Mouse (Mus musculus) gastrocnemius, postnatal 14 days (tissue): ENCODE data around the gene AB124611. TPM values are rescaled to one million over a fixed set of nuclear protein-coding genes. Genes with fewer than 3 reads are reported as not detected.

Source experiments
- DNase-seq: peaks from one replicate; pipeline ENCODE4 v3.0.0; 2021; ENCODE audit warnings: mixed read lengths
- intact Hi-C: fragments of 180-260 bp; cut with DNase I; formaldehyde crosslinking; loops from one replicate; pipeline ENCODE4 v1.15.1; 2025; ENCODE audit warnings: low total_unique reads
- total RNA-seq, 2 experiments: library from RNA; stranded (reverse); gene quantifications; 2 replicates each; pipeline ENCODE4 v1.2.3; 2021

Gene AB124611
- total RNA-seq, 2 experiments from 2014 or later: 1.0 to 1.5 TPM

DNA sequence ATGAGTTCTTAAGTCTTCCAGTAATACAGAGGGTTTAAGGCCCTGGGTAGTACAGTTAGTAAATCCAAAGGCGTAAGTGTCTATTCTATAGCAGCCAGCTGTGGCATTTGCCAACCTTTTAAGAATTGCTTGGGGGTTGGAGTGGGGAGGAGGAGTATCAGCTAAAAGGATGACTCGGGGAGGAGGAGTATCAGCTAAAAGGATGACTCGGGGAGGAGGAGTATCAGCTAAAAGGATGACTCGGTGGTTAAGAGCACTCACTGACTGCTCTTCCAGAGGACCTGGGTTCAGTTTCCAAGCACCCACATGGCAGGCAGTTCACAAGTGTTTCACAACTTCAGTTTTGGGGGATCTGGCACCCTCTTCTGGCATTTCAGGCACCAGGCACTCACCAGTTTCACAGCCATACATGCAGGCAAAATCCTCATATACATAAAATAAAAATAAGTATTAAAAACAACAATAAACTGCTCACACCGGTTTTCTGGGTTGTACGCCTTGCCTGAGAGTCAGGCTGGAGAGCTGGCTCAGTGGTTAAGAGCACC lies 29.3 kb downstream of the AB124611 start:
- intact Hi-C loops: no loop called here
- no peak for DNase-seq

DNA sequence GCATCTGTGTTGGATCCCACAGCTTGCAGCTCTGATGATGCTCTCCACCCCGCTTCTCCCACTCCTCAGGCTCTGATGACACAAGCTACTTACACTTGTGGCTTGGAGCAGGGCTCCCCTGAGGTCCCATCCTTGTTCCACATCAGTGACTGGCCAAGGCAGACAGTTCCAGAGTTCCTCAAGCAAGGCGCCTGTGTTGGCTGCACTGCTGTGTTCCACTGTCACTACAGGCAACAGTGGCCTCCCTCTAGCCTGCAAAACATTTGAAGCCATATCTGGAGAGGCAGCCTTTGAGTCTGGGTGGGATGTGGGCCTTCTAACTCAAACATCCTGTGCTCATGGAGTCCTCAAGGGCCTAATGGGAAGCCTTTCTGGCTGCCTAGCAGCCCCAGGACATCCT lies 31.0 kb downstream of the AB124611 start:
- intact Hi-C loops: no loop called here
- DNase-seq: no peak

DNA sequence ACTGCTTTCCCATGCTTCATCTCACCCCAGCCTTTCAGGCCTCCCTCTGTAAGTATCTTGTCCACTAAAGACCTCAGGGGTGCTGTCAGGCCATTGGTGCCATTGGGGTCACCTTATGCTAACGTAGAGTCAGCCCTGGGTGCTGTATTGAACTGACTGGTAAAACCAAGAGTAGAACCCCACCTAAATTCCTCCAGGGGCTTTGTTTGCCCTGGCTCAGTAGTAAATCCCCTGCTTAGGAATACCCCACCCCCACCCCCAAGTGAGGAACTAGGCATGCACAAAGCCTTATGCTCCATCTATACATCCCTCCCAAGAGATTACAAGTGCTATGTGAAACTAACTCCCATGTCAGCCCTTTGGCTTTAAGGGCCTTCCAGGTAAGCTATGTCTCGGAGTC lies 31.6 kb downstream of the AB124611 start:
- intact Hi-C loops: no loop called here
- no peak for DNase-seq

- intact Hi-C loops: no loop called here
- no peak for DNase-seq
These were observed 32.4 kb downstream of the AB124611 start for GRCm38 (mm10) chr9:21558366-21558765.

DNA sequence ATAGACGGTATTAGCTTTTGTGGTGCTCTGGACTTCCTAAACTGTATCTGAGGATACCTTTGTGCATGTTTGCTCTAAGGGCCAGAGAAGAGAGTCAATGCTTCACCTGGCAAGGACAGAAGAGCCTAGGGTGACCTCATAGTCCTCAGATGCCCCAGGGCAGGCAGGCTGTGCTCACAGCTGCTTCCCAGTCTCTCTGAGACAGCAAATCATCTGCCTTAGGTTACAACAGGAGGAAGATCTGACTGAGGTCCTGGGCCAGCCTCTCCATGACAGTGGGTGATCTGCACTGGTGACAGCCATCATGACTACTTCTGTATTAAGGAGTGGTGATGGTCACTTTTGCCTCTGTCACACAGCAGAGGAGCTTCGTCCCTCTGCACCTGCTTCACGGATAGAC lies 33.2 kb downstream of the AB124611 start:
- intact Hi-C loops: no loop called here
- DNase-seq: no peak

GRCm38 (mm10) chr9:21564420-21564819 lies 38.4 kb downstream of the AB124611 start:
- DNase-seq: no peak
- intact Hi-C loops: no loop called here

DNA sequence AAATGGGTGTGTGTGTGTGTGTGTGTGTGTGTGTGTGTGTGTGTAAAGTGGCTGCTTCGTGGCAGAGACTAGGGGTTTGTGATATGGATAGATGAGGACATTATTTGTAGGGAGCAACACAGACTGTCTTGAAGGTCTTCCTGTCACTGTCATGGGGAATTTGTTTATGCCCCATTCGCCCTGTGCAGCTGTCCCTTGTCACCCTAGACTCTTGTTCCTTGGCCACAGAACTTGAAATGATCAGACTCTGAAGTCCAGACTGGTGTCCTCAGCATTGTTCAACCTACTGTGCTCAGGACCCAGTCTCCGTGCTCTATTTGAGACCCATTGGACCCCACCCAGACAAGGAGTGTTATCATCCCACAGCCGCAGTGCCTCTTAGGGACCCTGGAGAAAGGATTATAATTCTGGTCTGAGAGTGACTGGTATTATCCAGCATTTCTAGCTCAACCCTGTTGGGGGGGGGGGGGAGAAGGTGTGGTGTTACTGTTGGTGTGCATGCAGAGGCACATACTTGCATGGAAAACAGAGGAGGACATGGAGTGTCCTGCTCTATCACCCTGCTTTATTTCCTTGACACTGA lies 39.1 kb downstream of the AB124611 start:
- intact Hi-C loops: no loop called here
- no peak for DNase-seq

DNA sequence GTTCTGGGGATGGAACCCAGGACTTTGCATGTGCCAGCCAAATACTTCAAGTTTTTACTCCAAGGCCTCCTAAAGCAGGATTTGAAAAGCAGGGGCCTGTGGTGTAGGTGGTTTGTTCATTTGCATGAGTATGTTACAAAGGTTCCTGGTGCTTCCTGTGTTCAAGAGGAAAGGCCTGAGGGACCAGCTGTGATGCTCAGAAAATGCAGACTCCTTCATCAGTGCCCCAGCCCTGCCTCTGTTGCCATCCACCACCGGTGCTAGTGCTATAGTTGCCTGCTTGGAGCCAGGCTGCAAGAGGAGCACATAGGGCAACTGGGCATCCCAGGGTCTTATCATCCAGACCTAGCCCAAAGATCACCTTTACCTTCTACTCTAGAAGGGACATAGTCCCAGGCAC lies 40.6 kb downstream of the AB124611 start:
- intact Hi-C loops: no loop called here

DNA sequence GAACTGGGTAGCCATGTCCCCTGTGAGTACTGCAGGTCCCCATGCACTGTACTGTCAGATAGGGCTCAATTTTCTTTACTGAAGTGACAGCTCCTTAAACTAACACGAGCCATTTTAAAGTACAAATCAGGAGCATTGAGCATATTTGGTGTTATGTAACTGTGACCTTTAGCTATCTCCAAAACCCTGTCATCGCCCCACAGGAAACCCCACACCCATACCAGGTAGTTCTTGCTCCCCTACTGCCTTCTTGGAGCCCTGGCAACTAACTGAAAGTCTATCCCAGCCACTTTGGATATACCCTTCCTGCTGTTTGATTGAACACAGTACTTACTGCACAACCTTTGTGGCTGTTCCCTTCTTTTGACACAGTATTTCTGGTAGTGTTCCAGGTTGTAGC lies 41.1 kb downstream of the AB124611 start:
- intact Hi-C loops: no loop called here
- no peak for DNase-seq

More for the DNA sequence above, 40.6 kb downstream of the AB124611 start:
- no peak for DNase-seq

DNA sequence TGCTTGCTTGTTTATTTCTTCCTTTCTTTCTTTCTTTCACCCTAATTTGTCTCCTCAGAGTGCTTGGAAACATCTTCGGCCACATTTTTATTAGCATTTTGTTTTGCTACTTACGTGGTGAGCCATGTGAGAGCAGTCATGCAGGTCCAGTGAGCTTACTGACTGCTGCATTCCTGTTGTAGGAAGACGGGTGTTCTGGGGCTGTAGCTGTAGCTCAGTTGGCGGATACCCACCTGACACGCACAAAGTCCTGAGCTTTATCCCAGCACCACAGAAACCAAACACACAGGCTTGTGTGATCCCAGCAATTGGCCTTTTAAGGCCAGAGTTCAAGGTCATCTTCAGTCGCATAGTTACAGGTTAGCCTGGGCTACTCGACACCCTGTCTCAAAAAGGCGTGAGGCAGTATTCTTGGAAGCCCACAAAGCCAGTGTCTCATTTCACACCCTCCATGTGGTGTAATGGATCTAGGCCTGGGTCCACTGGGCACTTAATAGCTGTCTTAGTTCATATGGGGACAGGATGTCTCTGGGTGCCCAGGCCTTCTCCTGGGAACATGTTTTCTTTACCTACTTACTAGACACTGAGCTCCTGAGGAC lies 42.8 kb downstream of the AB124611 start:
- intact Hi-C loops: no loop called here
- no peak for DNase-seq

- DNase-seq: no peak
- intact Hi-C loops: no loop called here
These were observed 48.2 kb downstream of the AB124611 start for GRCm38 (mm10) chr9:21574012-21574801.

- DNase-seq: no peak
- intact Hi-C loops: no loop called here
These were observed 49.3 kb downstream of the AB124611 start for GRCm38 (mm10) chr9:21575253-21575652.

DNA sequence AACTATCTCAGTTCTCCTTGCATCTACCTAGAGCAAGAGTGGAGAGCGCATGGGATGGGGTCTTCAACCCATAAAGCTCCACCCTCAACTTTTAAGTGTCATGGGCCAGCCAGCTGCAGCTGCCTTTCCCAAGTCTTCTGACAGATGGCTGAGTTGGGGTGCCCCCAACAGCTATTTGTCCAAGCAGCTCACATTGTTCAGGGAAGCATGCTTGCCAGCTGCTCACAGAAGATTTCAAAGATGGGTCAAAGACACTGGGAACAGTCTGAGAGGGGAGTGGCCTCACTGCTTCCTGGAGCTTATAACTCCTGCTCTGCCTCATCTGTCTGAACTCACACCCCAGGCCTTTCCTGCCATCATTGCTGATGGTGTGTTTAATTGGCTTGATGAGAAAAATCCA lies 50.3 kb downstream of the AB124611 start:
- intact Hi-C loops: no loop called here
- no peak for DNase-seq

DNA sequence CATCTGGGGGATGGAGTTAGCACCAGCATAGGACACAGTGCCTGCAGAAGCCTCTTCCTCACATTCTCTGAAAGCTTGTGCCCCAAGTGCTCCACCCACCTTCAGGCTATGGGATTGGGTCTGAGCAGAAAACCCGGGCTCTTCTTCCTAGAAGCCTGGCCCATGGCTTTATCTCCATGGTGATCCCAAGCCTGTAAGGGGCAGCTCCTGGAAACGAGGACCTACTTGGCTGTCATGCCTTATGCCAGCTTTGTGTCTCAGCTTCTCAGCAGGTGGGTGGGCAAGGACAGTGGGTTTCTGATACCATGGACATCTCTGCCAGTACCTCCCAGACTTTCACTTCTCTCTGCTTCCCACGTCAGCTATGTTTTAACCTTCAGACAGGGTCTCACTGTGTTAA lies 52.2 kb downstream of the AB124611 start:
- intact Hi-C loops: no loop called here
- DNase-seq: no peak

- DNase-seq: no peak
- intact Hi-C loops: loop anchor here (5.0 kb wide), 1 partner anchor 38 kb away; the partner anchor contains the start of gene Carm1
These were observed 59.4 kb downstream of the AB124611 start for GRCm38 (mm10) chr9:21585401-21585800.

- DNase-seq: no peak
- intact Hi-C loops: loop anchor here (5.0 kb wide), 1 partner anchor 41 kb away; the partner anchor contains the start of gene Carm1
These were observed 61.8 kb downstream of the AB124611 start for GRCm38 (mm10) chr9:21587678-21588349.

GRCm38 (mm10) chr9:21588350-21588749 lies 62.4 kb downstream of the AB124611 start:
- DNase-seq: no peak
- intact Hi-C loops: loop anchor here (5.0 kb wide), 1 partner anchor 41 kb away; the partner anchor contains the start of gene Carm1

- DNase-seq: no peak
- intact Hi-C loops: loop anchor here (5.0 kb wide), 1 partner anchor 42 kb away; the partner anchor contains the start of gene Carm1
These were observed 63.6 kb downstream of the AB124611 start for GRCm38 (mm10) chr9:21589538-21589937.

- intact Hi-C loops: no loop called here
- no peak for DNase-seq
These were observed 65.3 kb downstream of the AB124611 start for GRCm38 (mm10) chr9:21591127-21591830.
